Mouse (Mus musculus): ENCODE data around the gene Kdr. TPM values are rescaled to one million over a fixed set of nuclear protein-coding genes. Genes with fewer than 3 reads are reported as not detected.

The Kdr gene
- total RNA-seq, 2 experiments from 2014 or later: 7.3 to 7.5 TPM

DNA sequence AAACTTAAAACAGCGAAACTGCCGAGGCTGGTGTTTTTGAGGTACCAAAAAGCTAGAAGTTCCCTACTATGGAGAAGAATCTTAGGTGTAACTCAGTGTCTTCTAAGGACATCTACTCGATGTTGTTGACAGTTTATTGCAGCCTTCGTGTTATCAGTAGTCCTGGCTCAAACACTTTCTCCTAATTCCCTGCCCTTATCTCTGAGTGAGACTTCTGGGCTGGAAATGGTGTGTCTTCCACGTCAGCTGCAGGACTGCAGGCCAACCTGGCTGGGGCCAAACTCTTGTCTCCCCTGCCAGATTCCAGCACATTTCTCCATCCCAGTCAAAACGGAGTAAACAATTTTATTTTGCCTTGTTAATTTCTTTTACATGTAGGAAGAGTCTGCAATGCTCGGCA lies 48.3 kb downstream of the Kdr start:
- intact Hi-C loops (cut with DNase I): no loop called here
- DNase-seq (ENCODE audit: low spot score in 2 of 2): no peak

DNA sequence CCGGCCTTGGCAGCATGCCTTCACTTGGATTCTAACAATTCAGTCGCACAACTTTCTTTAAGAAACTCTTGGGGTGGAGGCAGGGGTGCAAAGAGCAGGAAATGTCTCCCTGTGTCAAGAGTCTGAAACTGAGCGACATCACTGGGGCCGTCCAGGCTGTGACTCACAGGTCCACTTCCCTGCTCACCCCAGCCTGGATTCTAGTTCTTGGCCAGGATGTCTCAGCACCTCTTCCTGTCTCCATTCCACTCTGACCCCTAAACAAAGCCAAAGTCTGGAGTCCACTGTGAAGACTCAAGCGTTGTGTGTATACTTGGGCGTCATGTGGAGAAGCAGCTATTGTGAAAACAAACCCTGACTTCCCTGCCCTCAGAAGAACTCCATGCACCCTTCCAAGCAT lies 55.6 kb downstream of the Kdr start:
- no peak for DNase-seq (ENCODE audit: low spot score in 2 of 2)
- intact Hi-C loops (cut with DNase I): no loop called here

DNA sequence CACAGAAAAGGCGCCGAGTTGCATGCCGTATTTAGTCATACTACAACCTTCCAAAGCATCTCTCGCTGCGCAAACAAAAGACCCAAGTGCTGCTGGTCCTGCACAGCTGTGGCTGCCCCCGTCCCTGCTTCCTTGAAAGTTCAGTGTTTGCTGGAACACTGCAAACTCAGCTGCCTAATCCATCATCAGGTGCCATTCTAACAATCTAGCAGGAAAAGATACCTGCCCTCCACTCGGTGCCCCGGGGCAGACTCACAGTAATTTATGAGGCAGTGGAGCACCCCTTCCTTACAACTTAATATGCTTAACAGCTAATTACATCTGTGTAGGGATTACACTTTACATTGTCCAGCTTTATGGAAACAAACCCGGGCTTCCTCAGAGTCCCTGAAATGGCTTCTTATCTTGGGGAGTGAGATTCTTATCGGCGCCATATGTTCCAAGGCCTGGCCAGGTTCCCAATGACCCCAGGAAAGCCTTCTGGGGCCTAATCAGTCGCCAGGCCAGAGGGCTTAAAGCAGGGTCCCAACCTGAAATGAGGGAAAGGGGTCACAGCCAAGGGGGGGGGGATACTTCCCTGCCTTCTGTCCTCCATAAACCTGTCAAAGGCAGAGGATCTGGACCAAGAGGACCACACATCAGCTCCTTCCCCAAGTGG lies 56.4 kb downstream of the Kdr start:
- no peak for DNase-seq (ENCODE audit: low spot score in 2 of 2)
- intact Hi-C loops (cut with DNase I): no loop called here

DNA sequence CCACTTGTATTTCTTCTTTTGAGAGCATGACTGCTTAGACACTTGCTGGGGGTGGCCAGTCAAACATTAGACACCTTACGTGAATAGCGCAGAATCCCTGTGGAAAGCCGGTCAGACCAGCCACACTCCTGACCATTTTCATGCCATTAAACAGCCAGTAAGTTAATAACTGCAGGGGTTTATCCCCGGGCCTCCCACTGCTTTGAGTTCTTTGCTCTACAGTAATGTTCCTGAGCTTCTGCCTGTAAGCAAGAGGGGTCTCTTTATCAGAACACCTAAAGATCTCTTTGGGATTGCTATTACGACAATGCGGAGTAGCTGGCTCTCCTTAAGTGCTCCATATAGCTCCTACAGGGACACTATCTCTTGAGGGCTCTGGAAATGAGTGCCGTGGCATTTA lies 58.7 kb downstream of the Kdr start:
- no peak for DNase-seq (ENCODE audit: low spot score in 2 of 2)
- intact Hi-C loops (cut with DNase I): no loop called here

DNA sequence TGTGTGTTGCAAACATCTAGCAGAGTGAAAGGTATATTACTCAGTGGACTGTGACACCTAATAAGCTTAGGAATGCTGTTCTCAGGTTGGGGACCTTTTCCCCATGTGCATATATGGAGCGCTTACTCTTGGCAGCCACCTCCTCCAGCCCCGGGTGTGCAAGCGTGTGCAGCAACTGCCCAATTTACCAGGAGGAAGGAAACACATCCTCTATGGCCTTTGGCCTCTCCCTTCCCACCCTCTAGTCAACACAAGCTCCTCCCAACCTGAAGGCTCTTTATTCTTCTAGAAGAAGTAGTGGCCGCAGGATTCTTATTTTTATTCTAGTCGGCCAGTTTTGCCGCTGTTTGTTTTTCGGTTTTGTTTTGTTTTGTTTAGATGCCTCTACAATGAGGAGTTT lies 60.1 kb downstream of the Kdr start:
- DNase-seq (ENCODE audit: low spot score in 2 of 2): no peak
- intact Hi-C loops (cut with DNase I): no loop called here

DNA sequence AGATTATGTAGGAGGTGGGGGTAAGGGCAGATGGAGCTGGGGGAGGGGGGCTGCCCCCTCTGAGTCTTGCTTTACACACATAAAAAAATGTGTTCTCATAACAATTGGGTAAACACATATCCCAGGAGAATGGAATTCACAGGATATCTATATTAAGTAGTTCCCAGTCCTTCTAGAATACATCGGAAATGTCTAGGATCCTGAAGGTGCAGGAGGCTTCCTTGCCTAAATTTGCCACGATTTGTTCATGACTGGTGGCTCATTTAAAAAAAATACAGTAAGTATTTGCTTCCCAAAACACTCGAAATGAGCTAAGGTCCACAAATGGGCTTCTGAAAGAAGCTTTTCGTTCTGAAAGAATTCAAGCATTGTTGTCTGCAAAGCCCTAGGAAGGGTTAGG lies 61.0 kb downstream of the Kdr start:
- no peak for DNase-seq (ENCODE audit: low spot score in 2 of 2)
- intact Hi-C loops (cut with DNase I): no loop called here

DNA sequence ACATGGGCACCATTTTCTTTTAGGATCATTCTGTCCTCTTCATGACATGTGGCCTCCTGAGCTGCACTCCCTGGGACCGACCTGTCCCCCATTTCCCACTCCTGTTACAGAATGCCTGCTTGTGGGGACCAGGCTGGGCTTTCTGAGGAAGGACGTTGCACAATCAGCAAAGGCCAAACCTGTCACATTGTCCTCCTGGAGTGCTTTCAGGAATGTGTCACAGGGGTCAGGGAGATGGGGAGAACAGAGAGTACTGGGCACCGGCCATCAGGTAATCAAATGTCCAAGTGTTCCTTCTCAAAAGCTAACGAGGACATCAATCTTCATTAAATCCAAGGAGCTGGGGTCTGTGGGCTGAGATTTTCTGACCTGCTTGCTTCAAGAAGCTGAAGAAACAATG lies 72.2 kb downstream of the Kdr start:
- no peak for DNase-seq (ENCODE audit: low spot score in 2 of 2)
- intact Hi-C loops (cut with DNase I): no loop called here

DNA sequence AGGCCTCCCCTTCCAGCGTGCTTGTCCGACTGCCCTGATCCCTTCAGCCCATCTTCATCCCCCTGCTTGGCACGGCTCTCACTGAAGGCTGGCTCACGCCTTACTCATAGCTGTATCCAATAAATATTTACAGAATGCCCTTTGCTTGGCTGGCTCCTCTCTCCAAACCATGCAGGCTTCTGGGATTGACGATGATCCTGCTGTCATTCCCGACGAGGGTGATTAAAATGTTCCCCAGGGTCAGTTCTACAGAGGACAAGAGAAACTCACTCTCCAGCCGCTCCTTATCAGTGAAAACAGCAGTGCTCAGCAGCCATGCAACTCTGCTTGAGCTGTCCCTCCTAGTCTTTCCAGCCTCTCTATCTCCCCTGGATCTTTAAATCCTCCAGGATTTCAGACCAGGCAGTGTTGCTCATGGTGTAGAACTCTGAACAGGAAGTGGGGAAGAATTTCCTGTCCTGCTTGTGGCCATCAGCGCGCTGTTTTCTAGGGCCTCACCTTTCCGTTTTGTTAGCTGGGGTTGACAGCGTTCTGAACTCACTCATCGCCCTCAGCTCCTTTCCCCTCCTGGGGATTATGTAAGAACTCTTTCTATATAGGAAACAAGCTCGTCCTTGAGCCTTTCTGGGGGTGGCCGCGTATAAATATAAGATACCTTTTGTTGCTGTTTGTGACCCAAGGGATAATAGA lies 77.9 kb downstream of the Kdr start:
- DNase-seq (ENCODE audit: low spot score in 2 of 2): no peak
- intact Hi-C loops (cut with DNase I): no loop called here

DNA sequence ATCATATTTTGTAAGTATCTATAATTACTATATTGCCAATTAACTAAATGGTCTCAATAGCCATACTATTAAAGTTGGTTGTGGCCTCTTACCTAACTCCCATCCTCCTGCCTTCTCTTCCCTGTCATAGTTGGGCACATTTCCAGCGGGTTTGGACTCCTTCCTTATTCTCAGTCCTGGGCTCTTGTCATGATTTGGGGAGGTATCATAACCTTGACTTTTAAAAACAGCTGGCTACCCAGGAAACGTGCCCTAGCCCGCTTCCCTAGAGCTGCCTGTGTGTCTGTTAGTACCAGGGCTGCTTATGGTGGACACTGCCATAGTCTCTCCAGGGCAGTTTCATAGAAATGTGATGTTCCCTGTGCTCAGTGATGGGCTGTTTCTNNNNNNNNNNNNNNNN lies 82.9 kb downstream of the Kdr start:
- intact Hi-C loops (cut with DNase I): no loop called here
- no peak for DNase-seq (ENCODE audit: low spot score in 2 of 2)

DNA sequence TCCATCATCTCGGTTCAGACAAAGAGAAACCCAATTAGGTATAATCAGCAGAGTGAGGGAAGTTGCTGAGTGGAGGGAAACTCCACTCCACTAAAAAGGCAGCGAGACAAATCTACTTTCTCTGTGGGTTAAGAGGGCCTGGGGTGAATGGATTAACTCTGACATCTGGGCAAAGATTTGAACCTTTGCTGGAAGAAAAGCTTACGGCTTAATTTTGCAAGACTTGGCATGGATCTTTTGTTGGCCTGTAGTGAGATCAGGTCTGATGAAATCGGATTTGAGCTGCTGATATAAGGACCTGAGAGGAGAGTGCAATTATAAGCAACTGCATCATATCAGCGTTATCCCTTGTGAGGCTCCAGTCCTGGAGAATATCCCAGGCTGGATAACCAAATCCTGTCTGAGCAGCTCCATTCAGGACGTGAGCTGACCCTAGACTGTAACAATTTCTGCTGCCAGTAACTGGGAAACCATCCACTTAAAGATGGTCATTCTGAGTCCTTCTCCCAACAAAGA lies 85.2 kb downstream of the Kdr start:
- DNase-seq (ENCODE audit: low spot score in 2 of 2): no peak
- intact Hi-C loops (cut with DNase I): no loop called here

Small RNA genes within 50 kb of the gene (microRNA-seq; reads per million reads assigned to microRNA genes)
- gene Gm25374: not detected

Other genes with a start within 250 kb of the Kdr start
- gene Srd5a3, start 161.8 kb upstream of the Kdr start, total RNA-seq (2021): 10 to 100 TPM; 18.2 to 24.4 TPM
- gene Tmem165, start 205.4 kb upstream of the Kdr start, total RNA-seq (2021): 10 to 100 TPM; 31.1 to 39.5 TPM

Data from left cerebral cortex, postnatal 36 days (tissue).